Mouse (Mus musculus) bone marrow macrophage, adult 2 months (primary cell): ENCODE data around the gene Dclk1.

ENCODE experiments used
- CTCF ChIP-seq: IDR thresholded peaks from 2 replicates; pipeline ENCODE4 v1.5.1; 2012; ENCODE audit warnings: low read depth, mild to moderate bottlenecking, low read length, moderate library complexity
- POLR2A ChIP-seq: IDR thresholded peaks from 2 replicates; pipeline ENCODE4 v1.6.1; 2012; ENCODE audit warnings: mild to moderate bottlenecking, low read depth, low read length, borderline replicate concordance

DNA sequence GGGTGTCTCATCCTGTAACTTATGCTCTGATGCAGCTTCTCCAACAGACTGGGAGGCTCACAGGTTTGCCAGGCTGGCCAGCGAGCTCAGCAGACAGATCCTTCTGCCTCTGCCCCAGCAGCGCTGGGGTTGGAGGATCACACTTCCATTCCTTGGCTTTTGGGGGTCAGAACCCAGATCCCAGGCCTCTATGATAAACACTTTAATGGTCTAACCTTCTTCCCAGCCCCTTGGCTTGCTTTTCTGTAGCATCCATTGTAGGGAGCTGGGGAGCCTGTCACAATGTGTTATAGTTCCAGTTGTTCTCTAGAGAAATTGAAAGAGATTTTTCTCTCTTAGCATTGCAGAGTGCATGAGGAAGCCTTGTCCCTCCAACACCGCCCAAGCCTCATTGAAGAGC lies 328.9 kb downstream of the Dclk1 start:
- TF ChIP-seq CTCF (no peak), POLR2A (no peak)
